Mouse (Mus musculus) small intestine, adult 2 months (tissue): ENCODE results near the gene Gpx1.

Experiments used
- CTCF ChIP-seq: fragments of 200-500 bp; IDR thresholded peaks from 2 replicates; pipeline ENCODE4 v1.5.1; 2012; ENCODE audit warnings: low read depth, mild to moderate bottlenecking, control low read depth, inconsistent platforms, low read length, moderate library complexity, mixed read lengths; ENCODE audit not compliant: insufficient replicate concordance, insufficient read length; ENCODE audit errors: extremely low read depth
- POLR2A ChIP-seq: fragments of 200-500 bp; IDR thresholded peaks from 2 replicates; pipeline ENCODE4 v1.6.1; 2012; ENCODE audit warnings: low read depth, mild to moderate bottlenecking, control low read depth, inconsistent platforms, low read length, moderate library complexity

DNA sequence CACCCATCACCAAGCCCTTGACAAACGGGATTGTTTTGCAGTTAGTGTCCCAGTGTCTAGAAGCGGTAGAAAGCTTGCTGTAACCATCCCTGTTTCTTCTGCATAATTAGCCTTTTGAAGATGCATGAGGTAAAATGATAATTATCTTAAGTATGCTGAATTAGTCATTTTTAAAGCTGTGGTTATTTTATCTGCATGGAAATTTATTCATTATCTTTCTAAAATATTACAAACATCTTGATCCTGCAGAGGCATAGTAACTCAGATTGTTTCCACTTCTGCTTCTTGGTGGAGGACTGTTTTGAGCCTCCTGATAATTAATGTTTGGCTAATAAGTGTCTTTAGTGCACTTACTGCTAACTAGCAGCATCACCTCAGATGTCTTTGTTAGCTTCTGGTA lies 20.2 kb upstream of the Gpx1 start:
- TF ChIP-seq CTCF (no peak), POLR2A (no peak)
